Mouse (Mus musculus) neural tube, embryonic 14.5 days (tissue): ENCODE results near the gene Peg12. TPM values are rescaled to one million over a fixed set of nuclear protein-coding genes. Genes with fewer than 3 reads are reported as not detected.

Experiments
- polyA plus RNA-seq: library from polyadenylated mRNA; unstranded; fragments of >200 nt; fragmentation: Nextera tagmentation; extraction: Ambion mirVana; gene quantifications from 2 replicates; pipeline ENCODE4 v1.2.1, GENCODE M21; 2014

The Peg12 gene
- polyA plus RNA-seq, 1 experiment from 2014 or later: 6.2 TPM

Other genes with a start within 250 kb of the Peg12 start
- 394 and 457 TPM in 2 replicates for gene Ndn, start 117.9 kb downstream of the Peg12 start, polyA plus RNA-seq
- gene Magel2, start 87.5 kb downstream of the Peg12 start, polyA plus RNA-seq: 13.6 and 16.6 TPM in 2 replicates
- gene Mkrn3, start 44.4 kb downstream of the Peg12 start, polyA plus RNA-seq: 17.5 and 19.0 TPM in 2 replicates